In genomic region chr10:79853860-79854795, GRCm38 (mm10) we compare ENCODE assay signal across 8 mouse cellular contexts. TPM values are rescaled to one million over a fixed set of nuclear protein-coding genes. Genes with fewer than 3 reads are reported as not detected.
DNase-seq lines count a peak whose midpoint lies in the region; ATAC-seq and TF ChIP-seq lines count a peak whose summit lies in the region.

Ptbp1 (plus strand) TSS chr10:79854427.

- H3K27ac ChIP-seq in ES-E14 (ENCODE audit: insufficient read depth, low read depth, low read length, poor library complexity, severe bottlenecking): peak within 1 kb of the TSS; percentile 99
- peak within 1 kb of the TSS; percentile 100 for H3K27ac ChIP-seq in forebrain, embryonic 15.5 days (replicated peaks)

- DNase-seq in ES-E14 (ENCODE audit: low read depth, low spot score): peak; percentile 100
- DNase-seq in cerebellum, adult 11-12 months: peak; percentile 100
- DNase-seq in heart, postnatal 25 days (ENCODE audit: low spot score): peak; percentile 98
- peak; percentile 99 to 100 for DNase-seq in layer of hippocampus, adult 18-20 months (ENCODE audit: low spot score in 2 of 2)
- DNase-seq in lung, adult 2 months: peak; percentile 98
- peak; percentile 98 to 99 for DNase-seq in thymus, adult 18-20 months

- in situ Hi-C loops in ES-E14 (cut with MboI; ENCODE audit: low sequenced_read_pairs in 2 of 2, unreplicated experiment in 2 of 2): no loop called here

- ATAC-seq in forebrain, embryonic 15.5 days (replicated peaks): peak; percentile 94
- peak; percentile 88 for ATAC-seq in neutrophil, adult 5-6 weeks (ENCODE audit: extremely low read depth, insufficient number of reproducible peaks, low FRiP score, poor library complexity, severe bottlenecking)

- H3K4me2 ChIP-seq in forebrain, embryonic 15.5 days (replicated peaks): peak within 1 kb of the TSS; percentile 91

- peak; percentile 98 for TF ChIP-seq POLR2A in lung, adult 2 months (IDR thresholded peaks at IDR 0.05; ENCODE audit: borderline replicate concordance, extremely low read depth, low read depth, low read length)

- peak within 1 kb of the TSS; percentile 98 for H3K9ac ChIP-seq in ES-E14 (ENCODE audit: insufficient read depth, low read depth, low read length, poor library complexity, severe bottlenecking)
- peak within 1 kb of the TSS; percentile 98 for H3K9ac ChIP-seq in forebrain, embryonic 15.5 days (replicated peaks)

- H3K9me3 ChIP-seq in ES-E14 (ENCODE audit: control insufficient read depth, insufficient read depth, low read depth, low read length): no peaks in the 10 kb centered on the region
- H3K9me3 ChIP-seq in forebrain, embryonic 15.5 days: no peaks in the 10 kb centered on the region

- no peaks in the 10 kb centered on the region for H3K27me3 ChIP-seq in forebrain, embryonic 15.5 days

- intact Hi-C loops in heart, postnatal 25 days (cut with DNase I): loop anchor here (10.0 kb wide), 1 partner anchor 291 kb away; the partner anchor contains the start of genes Cbarp and Midn

- peak within 1 kb of the TSS; percentile 94 to 95 for H3K4me3 ChIP-seq in ES-E14 (ENCODE audit: insufficient read depth in 1 of 2, low read depth in 1 of 2, low read length in 2 of 2, poor library complexity in 1 of 2, severe bottlenecking in 1 of 2)
- peak within 1 kb of the TSS; percentile 99 for H3K4me3 ChIP-seq in forebrain, embryonic 15.5 days
- peak within 1 kb of the TSS; percentile 88 for H3K4me3 ChIP-seq in lung, adult 2 months (replicated peaks; ENCODE audit: extremely low read depth, low read depth, low read length)

- under 1% methylated on average over 75 of the region's 75 CpGs for WGBS in forebrain, embryonic 15.5 days
- WGBS in lung, adult 2 months: under 1% methylated on average over 75 of the region's 75 CpGs

- TF ChIP-seq CTCF in lung, adult 2 months (IDR thresholded peaks at IDR 0.05; ENCODE audit: insufficient read depth, low read length): no peak

- H3K4me1 ChIP-seq in ES-E14 (ENCODE audit: control insufficient read depth in 2 of 2, insufficient read depth in 2 of 2, low read length in 2 of 2, poor library complexity in 1 of 2): peaks cover 0 to 34% of the 10 kb centered on the region in 2 experiments; a peak in 3 of 4 replicates
- peaks cover 68% of the 10 kb centered on the region for H3K4me1 ChIP-seq in forebrain, embryonic 15.5 days
- H3K4me1 ChIP-seq in lung, adult 2 months (ENCODE audit: control insufficient read depth, insufficient read depth, low read length): peaks cover 42% of the 10 kb centered on the region

- peaks cover 33% of the 10 kb centered on the region for H3K36me3 ChIP-seq in ES-E14 (ENCODE audit: control insufficient read depth, insufficient read depth, low read length, poor library complexity, severe bottlenecking)
- H3K36me3 ChIP-seq in forebrain, embryonic 15.5 days: peaks cover 5% of the 10 kb centered on the region

TF ChIP-seq in ES-E14, 5 proteins besides CTCF, POLR2A, EP300 and RAD21:
- TF ChIP-seq CHD2 (IDR thresholded peaks at IDR 0.05; ENCODE audit: low read depth, low read length): peak; percentile 89
- TF ChIP-seq ZC3H11A (IDR thresholded peaks at IDR 0.05; ENCODE audit: borderline replicate concordance, low read depth, low read length): no peak
- peak; percentile 84 for TF ChIP-seq HCFC1 (IDR thresholded peaks at IDR 0.05; ENCODE audit: borderline replicate concordance, insufficient read depth, low read length)
- no peak for TF ChIP-seq MAFK (IDR thresholded peaks at IDR 0.05; ENCODE audit: insufficient read depth, low read depth, low read length)
- no peak for TF ChIP-seq ZNF384 (IDR thresholded peaks at IDR 0.05; ENCODE audit: low read depth, low read length)
TF ChIP-seq in ES-E14: peak in this region for 2.

RNA-seq across cellular contexts. Expression of gene Ptbp1, which starts in this region (rescaled TPM):
- total RNA-seq in ES-E14 (2012; rRNA removed): 403 and 408 TPM in 2 replicates
- polyA plus RNA-seq in forebrain, embryonic 15.5 days (2015; fragmentation: Nextera tagmentation; extraction: Ambion mirVana): 108 and 120 TPM in 2 replicates
- 10 to 100 TPM; 54.6 to 59.3 TPM for total RNA-seq in heart, postnatal 25 days (2021)
- 10 to 100 TPM; 48.8 to 58.4 TPM for total RNA-seq in layer of hippocampus, adult 18-20 months (2021)
- 224 and 265 TPM in 2 replicates for polyA plus RNA-seq in lung, adult 2 months (2012; rRNA removed)
- total RNA-seq in neutrophil, adult 5-6 weeks (2017): 101 and 117 TPM in 2 replicates

Comparison
In these comparisons a context has a peak if more than half of its experiments do, and no peak if none do; other contexts are left out.
1. Peak in every context shown above with its lines: DNase-seq, ATAC-seq, H3K4me3 ChIP-seq and H3K27ac ChIP-seq.